Mouse (Mus musculus) ES-Bruce4 (cell line): ENCODE data around the gene Sorbs2.

Source experiments
- CTCF ChIP-seq: IDR thresholded peaks from one replicate; pipeline ENCODE4 v1.8.1; 2011; ENCODE audit warnings: low read depth, low read length
- EP300 ChIP-seq: IDR thresholded peaks from 2 replicates; pipeline ENCODE4 v1.6.1; 2011; ENCODE audit warnings: low read depth, low read length; ENCODE audit not compliant: insufficient read depth
- POLR2A ChIP-seq: IDR thresholded peaks from one replicate; pipeline ENCODE4 v1.8.1; 2011; ENCODE audit warnings: low read length; ENCODE audit not compliant: insufficient read depth

DNA sequence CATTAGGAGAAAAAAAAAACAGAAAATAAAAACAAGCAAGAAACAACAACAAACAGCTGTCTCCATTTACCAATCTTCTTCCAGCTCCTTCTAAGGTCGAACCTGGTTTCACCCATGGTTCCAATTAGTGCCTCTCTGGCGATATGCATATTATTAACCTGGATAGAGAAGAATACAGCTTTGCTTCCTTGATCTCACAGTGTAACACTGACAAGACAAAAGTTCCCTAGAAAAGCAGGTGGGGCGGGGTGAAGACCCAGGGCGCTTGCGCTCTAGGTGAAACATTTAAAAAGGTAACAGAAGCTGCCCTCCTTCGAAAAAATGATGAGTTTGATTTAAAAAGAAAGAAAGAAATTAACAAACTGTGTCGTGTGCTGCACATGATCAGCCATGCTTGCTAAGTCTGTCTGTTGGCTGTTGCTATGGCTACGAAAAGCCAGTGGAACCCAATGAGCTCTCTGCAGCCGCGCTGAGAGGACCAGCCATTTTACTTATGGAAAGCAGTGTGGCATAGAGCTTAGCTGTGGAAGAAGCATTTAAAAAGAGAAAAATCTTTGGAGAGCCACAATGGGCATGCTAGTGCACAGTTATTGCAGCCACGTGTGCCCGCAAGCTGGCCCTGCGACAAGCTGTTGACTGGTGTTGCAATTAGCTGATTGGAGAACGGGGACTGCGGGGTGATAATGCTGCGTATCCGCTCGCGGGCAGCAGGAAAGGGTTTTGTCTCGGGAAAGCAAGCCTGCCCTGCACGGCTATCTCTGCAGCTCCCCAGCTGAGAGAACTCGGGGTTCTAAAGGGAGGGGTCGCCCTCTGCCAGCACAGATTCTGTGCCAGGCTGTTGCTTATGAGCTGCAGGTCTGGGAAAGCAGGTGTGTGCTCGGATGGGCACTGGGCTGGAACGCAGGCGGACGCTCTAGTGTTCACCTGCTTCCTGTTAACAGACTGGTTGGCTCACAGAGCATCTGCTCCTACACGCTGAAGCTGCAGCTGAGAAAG lies 120.0 kb downstream of the Sorbs2 start:
- TF ChIP-seq CTCF (no peak), POLR2A (no peak), EP300 (no peak)
